Mouse (Mus musculus): ENCODE data around the gene Fam111a. TPM values are rescaled to one million over a fixed set of nuclear protein-coding genes. Genes with fewer than 3 reads are reported as not detected.

The Fam111a gene
- polyA plus RNA-seq, 1 experiment from 2014 or later: 33.4 TPM

GRCm38 (mm10) chr19:12567011-12567410 is 21.5 kb downstream of the Fam111a start:
- no peak for DNase-seq (ENCODE audit: low spot score)
- Histone ChIP-seq H3K9ac (replicated peaks; ENCODE audit: low read length) (no peak overlapping the region), H3K4me1 (ENCODE audit: control insufficient read depth, insufficient read depth, low read length) (no peaks in the 10 kb centered on the region), H3K36me3 (replicated peaks; ENCODE audit: control insufficient read depth, insufficient read depth, low read depth, low read length) (no peaks in the 10 kb centered on the region), H3K4me3 (ENCODE audit: low read depth, low read length) (no peak overlapping the region), H3K9me3 (replicated peaks; ENCODE audit: control insufficient read depth, low read length) (no peaks in the 10 kb centered on the region), H3K27ac (replicated peaks; ENCODE audit: low read depth, low read length) (no peak overlapping the region), H3K27me3 (ENCODE audit: control insufficient read depth, insufficient read depth, low read length) (no peaks in the 10 kb centered on the region), H3K4me2 (ENCODE audit: low read depth, low read length) (no peak overlapping the region)
- 71% methylated on average over 4 of the region's 4 CpGs for WGBS
- ATAC-seq (replicated peaks; ENCODE audit: insufficient number of reproducible peaks, low FRiP score, low TSS enrichment, low read depth): no peak

DNA sequence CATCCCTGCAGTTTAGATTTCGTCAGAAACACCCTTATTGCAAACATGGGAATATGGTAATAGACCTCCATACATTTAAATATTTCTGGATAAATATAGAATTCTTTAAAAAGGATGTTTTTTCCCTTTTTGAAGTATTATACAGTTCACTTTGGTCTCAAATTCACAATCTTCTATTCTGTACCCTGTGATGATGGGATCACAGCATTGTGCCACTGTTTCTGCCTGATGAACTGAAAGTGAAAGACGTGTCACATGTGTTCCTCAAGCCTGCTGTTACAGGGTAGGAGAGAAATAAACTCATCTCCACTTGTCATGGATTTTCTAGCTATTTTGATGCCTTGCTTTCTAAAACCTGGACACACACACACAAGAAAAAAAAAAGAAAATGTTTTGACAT is 25.3 kb downstream of the Fam111a start:
- H3K27me3 ChIP-seq (ENCODE audit: control insufficient read depth, insufficient read depth, low read length): no peaks in the 10 kb centered on the region
- 68% methylated on average over 2 of the region's 2 CpGs for WGBS

DNA sequence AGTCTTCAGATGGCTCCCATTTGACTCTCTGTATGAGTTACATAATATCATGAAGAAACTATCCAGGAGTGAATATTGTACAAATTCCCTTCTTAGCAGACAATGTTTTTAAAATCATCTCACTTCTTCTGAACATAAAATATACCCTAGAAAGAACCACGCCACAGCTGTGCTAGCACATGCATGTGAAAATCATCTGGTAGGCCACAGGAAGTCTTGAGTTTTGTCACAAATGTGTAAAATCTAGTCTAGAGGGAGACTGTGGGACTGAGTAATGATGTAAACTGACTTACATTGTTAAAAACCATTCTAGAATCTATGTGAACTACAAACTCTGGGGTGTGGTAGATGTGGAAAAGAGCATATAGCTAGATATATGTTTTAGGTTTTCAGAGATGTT is 26.1 kb downstream of the Fam111a start:
- DNase-seq (ENCODE audit: low spot score): no peak
- Histone ChIP-seq H3K4me1 (ENCODE audit: control insufficient read depth, insufficient read depth, low read length) (no peaks in the 10 kb centered on the region), H3K9ac (replicated peaks; ENCODE audit: low read length) (no peak overlapping the region), H3K9me3 (replicated peaks; ENCODE audit: control insufficient read depth, low read length) (no peaks in the 10 kb centered on the region), H3K36me3 (replicated peaks; ENCODE audit: control insufficient read depth, insufficient read depth, low read depth, low read length) (no peaks in the 10 kb centered on the region), H3K4me3 (ENCODE audit: low read depth, low read length) (no peak overlapping the region), H3K27ac (replicated peaks; ENCODE audit: low read depth, low read length) (no peak overlapping the region), H3K4me2 (ENCODE audit: low read depth, low read length) (no peak overlapping the region), H3K27me3 (ENCODE audit: control insufficient read depth, insufficient read depth, low read length) (no peaks in the 10 kb centered on the region)
- WGBS: 92% methylated on average over 1 of the region's 1 CpGs
- no peak for ATAC-seq (replicated peaks; ENCODE audit: insufficient number of reproducible peaks, low FRiP score, low TSS enrichment, low read depth)

More for the DNA sequence above, 25.3 kb downstream of the Fam111a start:
- no peak for ATAC-seq (replicated peaks; ENCODE audit: insufficient number of reproducible peaks, low FRiP score, low TSS enrichment, low read depth)
- H3K4me1 ChIP-seq (ENCODE audit: control insufficient read depth, insufficient read depth, low read length): no peaks in the 10 kb centered on the region
- H3K27ac ChIP-seq (replicated peaks; ENCODE audit: low read depth, low read length): no peak overlapping the region
- no peaks in the 10 kb centered on the region for H3K36me3 ChIP-seq (replicated peaks; ENCODE audit: control insufficient read depth, insufficient read depth, low read depth, low read length)
- no peak for DNase-seq (ENCODE audit: low spot score)
- H3K4me2 ChIP-seq (ENCODE audit: low read depth, low read length): no peak overlapping the region
- no peak overlapping the region for H3K4me3 ChIP-seq (ENCODE audit: low read depth, low read length)
- no peak overlapping the region for H3K9ac ChIP-seq (replicated peaks; ENCODE audit: low read length)
- no peaks in the 10 kb centered on the region for H3K9me3 ChIP-seq (replicated peaks; ENCODE audit: control insufficient read depth, low read length)

- no peaks in the 10 kb centered on the region; the same call in 1 of the 2 replicates for H3K36me3 ChIP-seq (replicated peaks; ENCODE audit: control insufficient read depth, insufficient read depth, low read depth, low read length)
- H3K27ac ChIP-seq (replicated peaks; ENCODE audit: low read depth, low read length): no peak overlapping the region
- H3K4me3 ChIP-seq (ENCODE audit: low read depth, low read length): peak overlapping the region; percentile 36; the same call in 1 of the 2 replicates
- H3K27me3 ChIP-seq (ENCODE audit: control insufficient read depth, insufficient read depth, low read length): no peaks in the 10 kb centered on the region
- H3K9me3 ChIP-seq (replicated peaks; ENCODE audit: control insufficient read depth, low read length): no peaks in the 10 kb centered on the region
- peak; percentile 9; the same call in 1 of the 2 replicates for ATAC-seq (replicated peaks; ENCODE audit: insufficient number of reproducible peaks, low FRiP score, low TSS enrichment, low read depth)
- no peak overlapping the region for H3K9ac ChIP-seq (replicated peaks; ENCODE audit: low read length)
- H3K4me1 ChIP-seq (ENCODE audit: control insufficient read depth, insufficient read depth, low read length): no peaks in the 10 kb centered on the region
- H3K4me2 ChIP-seq (ENCODE audit: low read depth, low read length): peak overlapping the region; percentile 59
- WGBS: 84% methylated on average over 1 of the region's 1 CpGs
- no peak for DNase-seq (ENCODE audit: low spot score)
These were observed 27.2 kb downstream of the Fam111a start for GRCm38 (mm10) chr19:12572614-12573265.

GRCm38 (mm10) chr19:12573266-12574011 is 27.9 kb downstream of the Fam111a start:
- ATAC-seq (replicated peaks; ENCODE audit: insufficient number of reproducible peaks, low FRiP score, low TSS enrichment, low read depth) (peak; percentile 99), DNase-seq (ENCODE audit: low spot score) (peak; percentile 88)
- H3K27me3 ChIP-seq (ENCODE audit: control insufficient read depth, insufficient read depth, low read length): no peaks in the 10 kb centered on the region
- H3K4me3 ChIP-seq (ENCODE audit: low read depth, low read length): peak overlapping the region; percentile 36
- H3K9me3 ChIP-seq (replicated peaks; ENCODE audit: control insufficient read depth, low read length): no peaks in the 10 kb centered on the region
- peak overlapping the region; percentile 59 for H3K4me2 ChIP-seq (ENCODE audit: low read depth, low read length)
- WGBS: 7% methylated on average over 14 of the region's 14 CpGs
- H3K36me3 ChIP-seq (replicated peaks; ENCODE audit: control insufficient read depth, insufficient read depth, low read depth, low read length): no peaks in the 10 kb centered on the region; the same call in 1 of the 2 replicates
- H3K4me1 ChIP-seq (ENCODE audit: control insufficient read depth, insufficient read depth, low read length): no peaks in the 10 kb centered on the region
- peak overlapping the region; percentile 52 for H3K9ac ChIP-seq (replicated peaks; ENCODE audit: low read length)
- no peak overlapping the region for H3K27ac ChIP-seq (replicated peaks; ENCODE audit: low read depth, low read length)

GRCm38 (mm10) chr19:12574012-12574407 is 28.5 kb downstream of the Fam111a start:
- 12% methylated on average over 5 of the region's 5 CpGs for WGBS
- DNase-seq (ENCODE audit: low spot score): peak; percentile 18

DNA sequence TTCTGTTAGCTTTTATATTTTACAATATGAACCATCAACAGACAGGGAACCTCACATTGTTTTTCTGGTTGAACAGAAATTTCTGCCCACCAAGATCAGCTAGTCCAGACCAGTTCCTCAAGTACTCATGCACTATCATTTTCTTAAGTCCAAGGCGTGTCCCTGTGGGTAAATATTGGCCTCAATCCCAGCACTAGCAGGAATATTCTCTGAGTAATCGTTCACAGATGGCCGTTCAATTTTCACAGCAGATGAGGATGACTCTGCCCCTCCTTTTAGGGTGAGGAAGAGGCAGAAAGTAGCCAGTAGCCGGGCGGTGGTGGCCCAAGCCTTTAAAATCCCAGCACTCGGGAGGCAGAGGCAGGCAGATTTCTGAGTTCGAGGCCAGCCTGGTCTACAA is 29.6 kb downstream of the Fam111a start:
- Histone ChIP-seq H3K4me2 (ENCODE audit: low read depth, low read length) (no peak overlapping the region), H3K4me3 (ENCODE audit: low read depth, low read length) (no peak overlapping the region), H3K36me3 (replicated peaks; ENCODE audit: control insufficient read depth, insufficient read depth, low read depth, low read length) (no peaks in the 10 kb centered on the region; the same call in 1 of the 2 replicates), H3K27ac (replicated peaks; ENCODE audit: low read depth, low read length) (no peak overlapping the region), H3K9me3 (replicated peaks; ENCODE audit: control insufficient read depth, low read length) (no peaks in the 10 kb centered on the region), H3K4me1 (ENCODE audit: control insufficient read depth, insufficient read depth, low read length) (no peaks in the 10 kb centered on the region), H3K9ac (replicated peaks; ENCODE audit: low read length) (no peak overlapping the region), H3K27me3 (ENCODE audit: control insufficient read depth, insufficient read depth, low read length) (no peaks in the 10 kb centered on the region)
- ATAC-seq (replicated peaks; ENCODE audit: insufficient number of reproducible peaks, low FRiP score, low TSS enrichment, low read depth): no peak
- 85% methylated on average over 7 of the region's 7 CpGs for WGBS
- DNase-seq (ENCODE audit: low spot score): no peak

More at GRCm38 (mm10) chr19:12574012-12574407, 28.5 kb downstream of the Fam111a start:
- Histone ChIP-seq H3K27me3 (ENCODE audit: control insufficient read depth, insufficient read depth, low read length) (no peaks in the 10 kb centered on the region), H3K9ac (replicated peaks; ENCODE audit: low read length) (peak overlapping the region; percentile 52), H3K27ac (replicated peaks; ENCODE audit: low read depth, low read length) (no peak overlapping the region), H3K9me3 (replicated peaks; ENCODE audit: control insufficient read depth, low read length) (no peaks in the 10 kb centered on the region), H3K36me3 (replicated peaks; ENCODE audit: control insufficient read depth, insufficient read depth, low read depth, low read length) (no peaks in the 10 kb centered on the region; the same call in 1 of the 2 replicates), H3K4me1 (ENCODE audit: control insufficient read depth, insufficient read depth, low read length) (no peaks in the 10 kb centered on the region), H3K4me3 (ENCODE audit: low read depth, low read length) (peak overlapping the region; percentile 36), H3K4me2 (ENCODE audit: low read depth, low read length) (peak overlapping the region; percentile 59)
- peak; percentile 17; the same call in 1 of the 2 replicates for ATAC-seq (replicated peaks; ENCODE audit: insufficient number of reproducible peaks, low FRiP score, low TSS enrichment, low read depth)

GRCm38 (mm10) chr19:12575514-12575913 is 30.0 kb downstream of the Fam111a start:
- Histone ChIP-seq H3K4me3 (ENCODE audit: low read depth, low read length) (no peak overlapping the region), H3K4me2 (ENCODE audit: low read depth, low read length) (no peak overlapping the region), H3K36me3 (replicated peaks; ENCODE audit: control insufficient read depth, insufficient read depth, low read depth, low read length) (no peaks in the 10 kb centered on the region; the same call in 1 of the 2 replicates), H3K27ac (replicated peaks; ENCODE audit: low read depth, low read length) (no peak overlapping the region), H3K9me3 (replicated peaks; ENCODE audit: control insufficient read depth, low read length) (no peaks in the 10 kb centered on the region), H3K4me1 (ENCODE audit: control insufficient read depth, insufficient read depth, low read length) (no peaks in the 10 kb centered on the region), H3K27me3 (ENCODE audit: control insufficient read depth, insufficient read depth, low read length) (no peaks in the 10 kb centered on the region), H3K9ac (replicated peaks; ENCODE audit: low read length) (no peak overlapping the region)
- no peak for ATAC-seq (replicated peaks; ENCODE audit: insufficient number of reproducible peaks, low FRiP score, low TSS enrichment, low read depth)
- 82% methylated on average over 2 of the region's 2 CpGs for WGBS
- no peak for DNase-seq (ENCODE audit: low spot score)

Data from embryonic facial prominence, embryonic 11.5 days (tissue).